In genomic region chr10:98748856-98749583, GRCm38 (mm10) we compare ENCODE assay signal across 9 mouse cellular contexts.
DNase-seq lines count a peak whose midpoint lies in the region; ATAC-seq lines count a peak whose summit lies in the region.
"Had no signal": no experiment of that assay in that cellular context is flagged by ENCODE, and none has a peak within 500 bp of the region (broad histone marks: within the 10 kb centered on the region; RNA-seq: fewer than 3 reads in every experiment).

No protein-coding gene starts in this region.

- peak; percentile 85; the same call in 1 of the 2 replicates for ATAC-seq in hindbrain, embryonic 13.5 days (ENCODE audit: low FRiP score)
- ATAC-seq in megakaryocyte progenitor cell, adult 5-6 weeks (replicated peaks; ENCODE audit: poor library complexity), result no peak

- H3K4me2 ChIP-seq in hindbrain, embryonic 13.5 days, result no peak overlapping the region
- H3K4me2 ChIP-seq: limb, embryonic 15.5 days had no signal

- WGBS in hindbrain, embryonic 13.5 days, result 6% methylated on average over 3 of the region's 3 CpGs

- peak; percentile 6 to 24 for DNase-seq in kidney, adult 8-10 months
- DNase-seq in kidney, adult 18-20 months, result no peak
- DNase-seq in brain, adult 2 months (ENCODE audit: low read depth, low spot score), result peak; percentile 87
- peak; percentile 41 for DNase-seq in mesoderm, embryonic 11.5 days (ENCODE audit: low read depth, low spot score)
- DNase-seq in left cerebral cortex, adult 8-10 months (ENCODE audit: low spot score in 2 of 2), result no peak
- no peak for DNase-seq in frontal cortex, postnatal 25 days (ENCODE audit: low spot score in 2 of 2)

- no peak overlapping the region for H3K9ac ChIP-seq in hindbrain, embryonic 13.5 days
- H3K9ac ChIP-seq: limb, embryonic 15.5 days had no signal

- H3K4me3 ChIP-seq in hindbrain, embryonic 13.5 days, result no peak overlapping the region
- H3K4me3 ChIP-seq: limb, embryonic 15.5 days had no signal

- peak overlapping the region; percentile 42 for H3K27ac ChIP-seq in hindbrain, embryonic 13.5 days
- H3K27ac ChIP-seq: limb, embryonic 15.5 days had no signal

- H3K4me1 ChIP-seq in hindbrain, embryonic 13.5 days (replicated peaks), result peaks cover 5% of the 10 kb centered on the region
- H3K4me1 ChIP-seq: limb, embryonic 15.5 days had no signal

- H3K9me3 ChIP-seq in hindbrain, embryonic 13.5 days, result no peaks in the 10 kb centered on the region
- H3K9me3 ChIP-seq: limb, embryonic 15.5 days had no signal

- no peaks in the 10 kb centered on the region for H3K36me3 ChIP-seq in hindbrain, embryonic 13.5 days
- H3K36me3 ChIP-seq: limb, embryonic 15.5 days had no signal

- no peaks in the 10 kb centered on the region for H3K27me3 ChIP-seq in hindbrain, embryonic 13.5 days
- H3K27me3 ChIP-seq: limb, embryonic 15.5 days had no signal

Comparison
In these comparisons a context has a peak if more than half of its experiments do, and no peak if none do; other contexts are left out.
1. DNase-seq: peak in kidney, adult 8-10 months (2 of 2), brain, adult 2 months (single experiment) and mesoderm, embryonic 11.5 days (single experiment); none in kidney, adult 18-20 months (single experiment), left cerebral cortex, adult 8-10 months (0 of 2) and frontal cortex, postnatal 25 days (0 of 2).